Mouse (Mus musculus) layer of hippocampus, postnatal 10 days (tissue): Measurements from ENCODE around the gene 4921524J17Rik. TPM values are rescaled to one million over a fixed set of nuclear protein-coding genes. Genes with fewer than 3 reads are reported as not detected.

Experiments
- DNase-seq, 2 experiments: peaks; one replicate each; pipeline ENCODE4 v3.0.0; 2021; ENCODE audit warnings: low spot score in 2 of 2
- total RNA-seq, 2 experiments: library from RNA; stranded (reverse); gene quantifications; 2 replicates each; pipeline ENCODE4 v1.2.3; 2021

The 4921524J17Rik gene
- total RNA-seq, 2 experiments from 2014 or later = 26.2 to 29.3 TPM

- peak; percentile 22 to 36 for DNase-seq
Measured at GRCm38 (mm10) chr8:85381926-85382325, 50.7 kb downstream of the 4921524J17Rik start.

- peak in 1 of 2 experiments; percentile 17 for DNase-seq
Measured at GRCm38 (mm10) chr8:85380824-85381209, 51.8 kb downstream of the 4921524J17Rik start.

GRCm38 (mm10) chr8:85380123-85380823, 52.4 kb downstream of the 4921524J17Rik start:
- no peak for DNase-seq

- DNase-seq = no peak
Measured at GRCm38 (mm10) chr8:85379142-85379781, 53.4 kb downstream of the 4921524J17Rik start.

GRCm38 (mm10) chr8:85376516-85376915, 56.1 kb downstream of the 4921524J17Rik start:
- DNase-seq = no peak

- no peak for DNase-seq
Measured at GRCm38 (mm10) chr8:85374286-85374685, 58.3 kb downstream of the 4921524J17Rik start.

- no peak for DNase-seq
Measured at GRCm38 (mm10) chr8:85373435-85374039, 59.1 kb downstream of the 4921524J17Rik start.

GRCm38 (mm10) chr8:85372465-85372839, 60.2 kb downstream of the 4921524J17Rik start:
- DNase-seq = no peak

GRCm38 (mm10) chr8:85371736-85372464, 60.7 kb downstream of the 4921524J17Rik start:
- no peak for DNase-seq

- DNase-seq = no peak
Measured at GRCm38 (mm10) chr8:85365176-85365575, 67.5 kb downstream of the 4921524J17Rik start.

- no peak for DNase-seq
Measured at GRCm38 (mm10) chr8:85364628-85365027, 68.0 kb downstream of the 4921524J17Rik start.

- no peak for DNase-seq
Measured at GRCm38 (mm10) chr8:85363406-85363805, 69.2 kb downstream of the 4921524J17Rik start.

- no peak for DNase-seq
Measured at GRCm38 (mm10) chr8:85362211-85362610, 70.4 kb downstream of the 4921524J17Rik start.

Other genes with a start within 250 kb of the 4921524J17Rik start
- not detected for gene Olfr371, start 206.8 kb downstream of the 4921524J17Rik start, total RNA-seq
- 10 to 100 TPM; 43.4 to 43.6 TPM for gene Orc6, start 133.2 kb downstream of the 4921524J17Rik start, total RNA-seq
- 100 to 1,000 TPM; 145 to 148 TPM for gene Vps35, start 133.0 kb downstream of the 4921524J17Rik start, total RNA-seq
- under 1 TPM; 0.36 to 0.39 TPM for gene Mylk3, start 46.5 kb downstream of the 4921524J17Rik start, total RNA-seq
- 10 to 100 TPM; 51.9 to 58.7 TPM for gene Gpt2, start 59.7 kb upstream of the 4921524J17Rik start, total RNA-seq
- 100 to 1,000 TPM; 167 to 191 TPM for gene Dnaja2, start 122.5 kb upstream of the 4921524J17Rik start, total RNA-seq